ENCODE assay signal across 8 mouse cellular contexts in genomic region chr15:82146770-82147610, GRCm38 (mm10). TPM values are rescaled to one million over a fixed set of nuclear protein-coding genes. Genes with fewer than 3 reads are reported as not detected.
DNase-seq lines count a peak whose midpoint lies in the region; ATAC-seq and TF ChIP-seq lines count a peak whose summit lies in the region.

Gene Srebf2, plus strand, starts transcription at chr15:82147181.

- peaks cover 11 to 16% of the 10 kb centered on the region in 2 experiments for H3K4me1 ChIP-seq in ES-E14 (ENCODE audit: control insufficient read depth in 2 of 2, insufficient read depth in 2 of 2, low read length in 2 of 2, poor library complexity in 1 of 2)
- peaks cover 60% of the 10 kb centered on the region for H3K4me1 ChIP-seq in forebrain, embryonic 15.5 days
- H3K4me1 ChIP-seq in lung, adult 2 months (ENCODE audit: control insufficient read depth, insufficient read depth, low read length) = peaks cover 10% of the 10 kb centered on the region

- H3K9me3 ChIP-seq in ES-E14 (ENCODE audit: control insufficient read depth, insufficient read depth, low read depth, low read length) = no peaks in the 10 kb centered on the region
- H3K9me3 ChIP-seq in forebrain, embryonic 15.5 days = no peaks in the 10 kb centered on the region

- peaks cover 5% of the 10 kb centered on the region; the same call in 1 of the 2 replicates for H3K36me3 ChIP-seq in ES-E14 (ENCODE audit: control insufficient read depth, insufficient read depth, low read length, poor library complexity, severe bottlenecking)
- H3K36me3 ChIP-seq in forebrain, embryonic 15.5 days = no peaks in the 10 kb centered on the region

- peak within 1 kb of the TSS; percentile 97 for H3K27ac ChIP-seq in ES-E14 (ENCODE audit: insufficient read depth, low read depth, low read length, poor library complexity, severe bottlenecking)
- peak within 1 kb of the TSS; percentile 99 for H3K27ac ChIP-seq in forebrain, embryonic 15.5 days (replicated peaks)

- TF ChIP-seq CTCF in lung, adult 2 months (IDR thresholded peaks at IDR 0.05; ENCODE audit: insufficient read depth, low read length) = no peak

- intact Hi-C loops in heart, postnatal 25 days (cut with DNase I) = loop anchor here (5.0 kb wide), 1 partner anchor 200 kb away; no protein-coding TSS in a partner anchor

- in situ Hi-C loops in ES-E14 (cut with MboI; ENCODE audit: low sequenced_read_pairs in 2 of 2, unreplicated experiment in 2 of 2) = loop anchor here in 1 of 2 experiments (10.0 kb wide), 1 partner anchor 88 kb away; no protein-coding TSS in a partner anchor

- H3K9ac ChIP-seq in ES-E14 (ENCODE audit: insufficient read depth, low read depth, low read length, poor library complexity, severe bottlenecking) = peak within 1 kb of the TSS; percentile 98
- peak within 1 kb of the TSS; percentile 71 for H3K9ac ChIP-seq in forebrain, embryonic 15.5 days (replicated peaks)

- under 1% methylated on average over 78 of the region's 79 CpGs for WGBS in forebrain, embryonic 15.5 days
- under 1% methylated on average over 78 of the region's 79 CpGs for WGBS in lung, adult 2 months

- TF ChIP-seq POLR2A in lung, adult 2 months (IDR thresholded peaks at IDR 0.05; ENCODE audit: borderline replicate concordance, extremely low read depth, low read depth, low read length) = peak; percentile 60; the same call in 1 of the 2 replicates

- H3K4me2 ChIP-seq in forebrain, embryonic 15.5 days (replicated peaks) = peak within 1 kb of the TSS; percentile 78

- peak; percentile 99 for DNase-seq in ES-E14 (ENCODE audit: low read depth, low spot score)
- peak; percentile 99 for DNase-seq in cerebellum, adult 11-12 months
- peak; percentile 97 for DNase-seq in heart, postnatal 25 days (ENCODE audit: low spot score)
- DNase-seq in layer of hippocampus, adult 18-20 months (ENCODE audit: low spot score in 2 of 2) = peak; percentile 99
- DNase-seq in lung, adult 2 months = peak; percentile 96
- DNase-seq in thymus, adult 18-20 months = peak; percentile 96 to 98

- peak; percentile 98 for ATAC-seq in forebrain, embryonic 15.5 days (replicated peaks)
- ATAC-seq in neutrophil, adult 5-6 weeks (ENCODE audit: extremely low read depth, insufficient number of reproducible peaks, low FRiP score, poor library complexity, severe bottlenecking) = peak; percentile 96

- no peaks in the 10 kb centered on the region for H3K27me3 ChIP-seq in forebrain, embryonic 15.5 days

- H3K4me3 ChIP-seq in ES-E14 (ENCODE audit: insufficient read depth in 1 of 2, low read depth in 1 of 2, low read length in 2 of 2, poor library complexity in 1 of 2, severe bottlenecking in 1 of 2) = peak within 1 kb of the TSS; percentile 82 to 97
- H3K4me3 ChIP-seq in forebrain, embryonic 15.5 days = peak within 1 kb of the TSS; percentile 66
- peak within 1 kb of the TSS; percentile 82 for H3K4me3 ChIP-seq in lung, adult 2 months (replicated peaks; ENCODE audit: extremely low read depth, low read depth, low read length)

TF ChIP-seq in ES-E14, 5 proteins besides CTCF, POLR2A, EP300 and RAD21:
- TF ChIP-seq CHD2 (IDR thresholded peaks at IDR 0.05; ENCODE audit: low read depth, low read length) (no peak), ZC3H11A (IDR thresholded peaks at IDR 0.05; ENCODE audit: borderline replicate concordance, low read depth, low read length) (no peak), HCFC1 (IDR thresholded peaks at IDR 0.05; ENCODE audit: borderline replicate concordance, insufficient read depth, low read length) (0 out of 2 replicates have a peak, but pooled peaks have one; percentile 49)

RNA-seq across cellular contexts. Expression of gene Srebf2, which starts in this region (rescaled TPM):
- total RNA-seq in ES-E14 (2012; rRNA removed) = 173 and 211 TPM in 2 replicates
- 223 and 225 TPM in 2 replicates for polyA plus RNA-seq in forebrain, embryonic 15.5 days (2015; fragmentation: Nextera tagmentation; extraction: Ambion mirVana)
- 10 to 100 TPM; 20.5 to 21.8 TPM for total RNA-seq in heart, postnatal 25 days (2021)
- total RNA-seq in layer of hippocampus, adult 18-20 months (2021) = 100 to 1,000 TPM; 175 to 189 TPM
- polyA plus RNA-seq in lung, adult 2 months (2012; rRNA removed) = 261 and 292 TPM in 2 replicates
- 71.5 and 74.5 TPM in 2 replicates for total RNA-seq in neutrophil, adult 5-6 weeks (2017)

Comparison
In these comparisons a context has a peak if more than half of its experiments do, and no peak if none do; other contexts are left out.
1. Peak in every context shown above with its lines: DNase-seq, ATAC-seq, H3K4me3 ChIP-seq and H3K27ac ChIP-seq.